Mouse (Mus musculus) hindbrain, embryonic 16.5 days (tissue): ENCODE data around the gene Creg2. TPM values are rescaled to one million over a fixed set of nuclear protein-coding genes. Genes with fewer than 3 reads are reported as not detected.
A peak's percentile ranks its signal among the peaks of the same experiment; 100 is the strongest.
"Not testable (repeated sequence)": the region's sequence is repeated elsewhere in the genome, so short reads cannot be mapped to it uniquely, and the experiment has no call there.

Experiments used
- ATAC-seq: fragments of 200-750 bp; cut with Nextera tagmentation; 2 replicates; pipeline ENCODE4 v1.8.0; 2017; ENCODE audit warnings: moderate TSS enrichment, moderate library complexity
- H3K27ac ChIP-seq: fragments of 300-500 bp; sonication (generic); 2 replicates; pipeline ENCODE4 v1.5.1; 2014; ENCODE audit warnings: low read depth, mild to moderate bottlenecking, control low read depth, low read length, moderate library complexity
- H3K27me3 ChIP-seq: fragments of 300-500 bp; sonication (generic); replicated peaks from 2 replicates; pipeline ENCODE4 v1.6.1; 2014; ENCODE audit warnings: low read length; ENCODE audit not compliant: control insufficient read depth, insufficient read depth
- H3K36me3 ChIP-seq: fragments of 300-500 bp; sonication (generic); 2 replicates; pipeline ENCODE4 v1.6.1; 2014; ENCODE audit warnings: mild to moderate bottlenecking, low read length, moderate library complexity, mixed read lengths; ENCODE audit not compliant: control insufficient read depth, insufficient read depth
- H3K4me1 ChIP-seq: fragments of 300-500 bp; sonication (generic); 2 replicates; pipeline ENCODE4 v1.6.1; 2014; ENCODE audit warnings: low read depth, low read length; ENCODE audit not compliant: control insufficient read depth, insufficient read depth
- H3K4me2 ChIP-seq: fragments of 300-500 bp; sonication (generic); 2 replicates; pipeline ENCODE4 v1.6.1; 2014; ENCODE audit warnings: mild to moderate bottlenecking, low read length, control low read depth, moderate library complexity
- H3K4me3 ChIP-seq: fragments of 300-500 bp; sonication (generic); 2 replicates; pipeline ENCODE4 v1.5.1; 2014; ENCODE audit warnings: mild to moderate bottlenecking, low read length, control low read depth, moderate library complexity
- H3K9ac ChIP-seq: fragments of 300-500 bp; sonication (generic); 2 replicates; pipeline ENCODE4 v1.6.1; 2014; ENCODE audit warnings: low read depth, mild to moderate bottlenecking, control low read depth, low read length, moderate library complexity
- H3K9me3 ChIP-seq: fragments of 300-500 bp; sonication (generic); 2 replicates; pipeline ENCODE4 v1.6.1; 2014; ENCODE audit warnings: mild to moderate bottlenecking, low read length, moderate library complexity; ENCODE audit not compliant: control insufficient read depth
- WGBS: fragments of 180-500 bp; shearing (Covaris S2); extraction: QIAGEN DNeasy Blood & Tissue Kit; methylation state at CpG from one replicate; pipeline ENCODE4 v1.1.7; 2014; 5-methylcytosine and 5-hydroxymethylcytosine counted together
- polyA plus RNA-seq: library from polyadenylated mRNA; unstranded; fragments of >200 nt; fragmentation: Nextera tagmentation; extraction: Ambion mirVana; gene quantifications from 2 replicates; pipeline ENCODE4 v1.2.1, GENCODE M21; 2015

Gene Creg2
- polyA plus RNA-seq, 1 experiment from 2014 or later: 12.5 TPM

- Histone ChIP-seq H3K36me3 (no peaks in the 10 kb centered on the region), H3K4me1 (no peaks in the 10 kb centered on the region), H3K27me3 (no peaks in the 10 kb centered on the region), H3K4me3 (no peak overlapping the region), H3K9ac (no peak overlapping the region), H3K9me3 (peaks cover 5% of the 10 kb centered on the region; the same call in 1 of the 2 replicates), H3K4me2 (no peak overlapping the region), H3K27ac (no peak overlapping the region)
- WGBS: 55% methylated on average over 4 of the region's 4 CpGs
- ATAC-seq: 0 out of 2 replicates have a peak, but pooled peaks have one; percentile 34
Measured at GRCm38 (mm10) chr1:39663050-39663449, 11.8 kb upstream of the Creg2 start.

- 87% methylated on average over 6 of the region's 6 CpGs for WGBS
- H3K4me3 ChIP-seq: no peak overlapping the region
- H3K4me1 ChIP-seq: no peaks in the 10 kb centered on the region
Measured at GRCm38 (mm10) chr1:39656976-39657529, 5.8 kb upstream of the Creg2 start.

DNA sequence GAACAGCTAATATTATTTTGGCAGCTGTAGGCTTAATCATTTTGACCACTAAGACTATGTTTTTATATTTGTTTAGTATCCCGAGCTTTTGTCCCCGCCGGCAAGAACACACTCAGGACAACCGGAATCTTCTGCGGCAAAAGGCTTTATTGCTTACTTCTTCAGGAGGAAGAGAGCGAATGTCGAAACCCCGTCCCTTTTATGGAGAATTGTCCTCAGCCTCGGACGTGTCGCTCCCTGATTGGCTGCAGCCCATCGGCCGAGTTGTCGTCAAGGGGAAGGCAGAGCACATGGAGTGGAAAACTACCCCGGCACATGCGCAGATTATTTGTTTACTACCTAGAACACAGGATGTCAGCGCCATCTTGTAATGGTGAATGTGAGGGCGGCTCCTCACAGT, 3.6 kb upstream of the Creg2 start:
- ATAC-seq, H3K9ac ChIP-seq, H3K36me3 ChIP-seq, H3K4me3 ChIP-seq, H3K4me1 ChIP-seq, H3K27me3 ChIP-seq, H3K9me3 ChIP-seq, H3K27ac ChIP-seq, H3K4me2 ChIP-seq: not testable (repeated sequence)
- WGBS: 90% methylated on average over 18 of the region's 18 CpGs

More at GRCm38 (mm10) chr1:39656976-39657529, 5.8 kb upstream of the Creg2 start:
- H3K9ac ChIP-seq: no peak overlapping the region
- H3K27me3 ChIP-seq: no peaks in the 10 kb centered on the region; the same call in 1 of the 2 replicates
- ATAC-seq: no peak
- 0 out of 2 replicates have a peak, but pooled peaks cover 2% of the 10 kb centered on the region for H3K9me3 ChIP-seq
- no peak overlapping the region for H3K4me2 ChIP-seq
- H3K36me3 ChIP-seq: no peaks in the 10 kb centered on the region
- no peak overlapping the region for H3K27ac ChIP-seq

DNA sequence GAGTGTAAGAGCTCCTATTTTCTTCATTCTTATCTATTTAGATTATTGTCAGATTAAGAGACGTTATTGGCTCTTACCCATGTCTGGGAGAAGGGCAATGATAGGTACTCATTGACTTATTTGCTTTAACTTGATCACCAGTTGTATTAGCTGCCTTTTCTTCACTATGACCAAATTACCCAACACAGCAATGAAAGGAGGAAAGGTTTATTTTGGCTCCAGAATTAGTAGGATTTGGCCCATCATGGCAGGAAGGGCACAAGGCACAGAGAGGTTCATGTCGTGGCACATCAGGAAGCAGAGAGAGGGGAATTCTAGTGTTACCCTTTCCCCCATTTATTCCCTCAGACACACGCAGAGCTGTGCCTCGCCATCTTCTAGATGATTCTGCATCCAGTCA, 1.8 kb upstream of the Creg2 start:
- no peaks in the 10 kb centered on the region; the same call in 1 of the 2 replicates for H3K27me3 ChIP-seq
- H3K36me3 ChIP-seq: no peaks in the 10 kb centered on the region
- H3K4me1 ChIP-seq: peaks cover 2% of the 10 kb centered on the region; the same call in 1 of the 2 replicates
- no peak overlapping the region for H3K4me2 ChIP-seq
- no peak overlapping the region for H3K27ac ChIP-seq
- WGBS: 84% methylated on average over 4 of the region's 4 CpGs
- no peaks in the 10 kb centered on the region for H3K9me3 ChIP-seq
- no peak for ATAC-seq
- H3K4me3 ChIP-seq: no peak overlapping the region
- no peak overlapping the region for H3K9ac ChIP-seq

DNA sequence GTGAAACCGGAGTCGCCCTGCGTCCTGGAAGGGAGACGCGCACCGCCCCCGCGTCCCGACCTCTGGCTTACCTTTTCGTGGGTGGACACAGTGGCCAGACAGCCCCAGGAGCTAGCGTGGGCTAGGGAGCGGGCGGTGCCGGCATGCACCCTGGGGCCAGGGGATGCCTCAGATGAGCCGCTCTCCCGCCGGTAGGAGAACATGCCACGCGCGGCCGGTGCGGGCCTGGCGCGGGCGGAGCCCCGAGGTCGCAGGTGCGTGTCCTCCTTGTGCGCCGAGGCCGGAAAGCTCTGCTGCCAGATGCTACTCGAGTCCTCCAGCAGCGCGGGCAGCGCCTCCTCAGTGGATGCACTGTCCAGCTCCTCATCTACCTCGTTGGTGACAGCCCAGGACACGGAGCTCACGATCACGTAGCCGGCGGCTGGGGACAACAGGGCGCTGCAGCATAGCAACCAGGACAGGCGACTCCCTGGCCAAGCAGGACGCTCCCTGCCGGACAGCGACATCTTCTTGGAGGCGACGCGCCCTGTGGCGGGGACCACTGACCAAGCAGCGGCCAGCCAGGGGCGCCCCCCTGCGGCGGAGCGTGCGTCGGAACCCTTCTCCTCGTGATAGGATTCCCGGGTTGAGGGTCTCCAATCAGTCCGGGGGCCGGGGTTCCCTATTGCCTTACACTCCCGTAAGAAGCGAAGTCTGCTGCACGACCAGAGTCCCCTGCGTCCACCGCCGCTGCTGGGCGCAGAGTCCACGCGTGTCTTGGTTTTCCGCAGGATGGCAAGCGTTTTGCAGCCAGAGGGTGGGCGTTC, 636 bp downstream of the Creg2 start:
- peak; percentile 85 for ATAC-seq
- Histone ChIP-seq H3K9me3 (no peaks in the 10 kb centered on the region), H3K36me3 (no peaks in the 10 kb centered on the region), H3K27me3 (no peaks in the 10 kb centered on the region; the same call in 1 of the 2 replicates), H3K4me2 (peak overlapping the region; percentile 99), H3K4me1 (peaks cover 10% of the 10 kb centered on the region; the same call in 1 of the 2 replicates), H3K9ac (peak overlapping the region; percentile 80), H3K27ac (peak overlapping the region; percentile 84), H3K4me3 (peak overlapping the region; percentile 75)
- WGBS: under 1% methylated on average over 68 of the region's 73 CpGs

- WGBS: 11% methylated on average over 17 of the region's 17 CpGs
Measured at GRCm38 (mm10) chr1:39649691-39650434, 1.4 kb downstream of the Creg2 start.

DNA sequence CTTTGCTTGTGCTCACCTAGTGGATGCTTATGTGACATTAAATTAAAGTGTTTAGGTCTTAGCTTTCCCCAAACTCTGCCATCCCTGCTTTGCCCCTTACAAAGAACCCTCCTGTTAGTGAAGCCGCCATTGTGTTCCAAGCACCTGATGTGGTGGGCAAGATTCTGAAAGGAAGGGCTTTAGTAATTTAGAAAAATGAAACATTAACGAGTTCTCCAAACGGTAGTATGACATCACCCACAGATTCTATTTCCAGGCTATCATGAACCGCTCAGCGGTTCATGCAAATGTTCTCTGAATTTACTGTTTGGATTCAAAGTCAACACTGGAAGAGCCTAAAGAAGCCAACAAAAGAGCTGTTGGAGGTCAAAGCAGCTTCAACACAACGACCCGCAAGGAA, 2.7 kb downstream of the Creg2 start:
- Histone ChIP-seq H3K27ac (no peak overlapping the region), H3K4me1 (peaks cover 10% of the 10 kb centered on the region; the same call in 1 of the 2 replicates), H3K4me2 (no peak overlapping the region), H3K9me3 (no peaks in the 10 kb centered on the region), H3K9ac (no peak overlapping the region), H3K4me3 (no peak overlapping the region), H3K27me3 (no peaks in the 10 kb centered on the region; the same call in 1 of the 2 replicates), H3K36me3 (no peaks in the 10 kb centered on the region)
- ATAC-seq: no peak
- WGBS: 77% methylated on average over 7 of the region's 7 CpGs

More at GRCm38 (mm10) chr1:39649691-39650434, 1.4 kb downstream of the Creg2 start:
- peak; percentile 57; the same call in 1 of the 2 replicates for ATAC-seq
- no peaks in the 10 kb centered on the region for H3K9me3 ChIP-seq
- no peaks in the 10 kb centered on the region for H3K36me3 ChIP-seq
- peak overlapping the region; percentile 84 for H3K27ac ChIP-seq
- peak overlapping the region; percentile 99 for H3K4me2 ChIP-seq
- peak overlapping the region; percentile 80 for H3K9ac ChIP-seq
- no peaks in the 10 kb centered on the region; the same call in 1 of the 2 replicates for H3K27me3 ChIP-seq
- H3K4me3 ChIP-seq: peak overlapping the region; percentile 75
- peaks cover 10% of the 10 kb centered on the region; the same call in 1 of the 2 replicates for H3K4me1 ChIP-seq

DNA sequence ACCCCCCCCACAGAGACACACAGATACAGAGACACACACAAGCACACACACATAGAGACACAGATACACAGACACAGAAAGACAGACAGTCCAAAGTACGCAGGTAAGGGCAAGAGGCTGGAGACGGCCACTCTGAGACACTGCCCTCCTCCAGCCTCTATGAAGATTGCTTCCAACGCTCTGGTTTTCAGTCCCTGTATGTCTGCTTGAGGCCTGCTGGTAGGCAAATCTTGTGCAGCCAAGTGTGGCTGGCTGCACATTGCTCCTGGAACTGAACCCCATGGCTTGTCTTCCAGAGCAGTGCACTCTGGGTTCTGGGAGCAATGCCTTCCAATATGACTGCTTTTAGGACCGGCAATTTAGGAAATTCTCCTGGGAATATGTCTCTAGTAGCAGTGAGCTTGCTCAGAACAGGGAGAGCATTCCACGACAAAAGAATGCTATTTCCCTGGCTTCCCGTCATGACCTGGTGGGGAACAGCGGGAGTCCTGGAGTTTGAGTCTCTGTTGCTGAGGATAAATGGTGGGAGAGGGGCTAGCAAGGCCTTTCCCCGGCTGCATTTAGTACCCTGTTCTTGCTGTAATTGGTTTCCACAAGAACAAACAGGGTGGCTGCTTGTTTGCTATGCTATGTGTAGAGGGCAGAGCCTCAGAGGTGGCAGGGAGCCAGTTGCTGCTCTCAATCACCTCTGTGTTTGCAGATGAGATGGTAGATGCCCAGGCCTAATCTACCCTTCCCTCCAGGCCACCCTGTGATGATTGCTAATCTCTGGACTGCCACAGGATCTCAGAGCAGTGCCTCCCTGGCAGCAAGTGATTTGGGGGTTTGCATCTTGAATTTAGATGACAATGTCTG, 5.1 kb downstream of the Creg2 start:
- peak; percentile 32 for ATAC-seq
- H3K36me3 ChIP-seq: 0 out of 2 replicates have a peak, but pooled peaks cover 4% of the 10 kb centered on the region
- 32% methylated on average over 8 of the region's 8 CpGs for WGBS
- no peaks in the 10 kb centered on the region for H3K9me3 ChIP-seq
- H3K9ac ChIP-seq: no peak overlapping the region
- peak overlapping the region; percentile 55 for H3K27ac ChIP-seq
- no peak overlapping the region for H3K4me2 ChIP-seq
- H3K4me1 ChIP-seq: peaks cover 10% of the 10 kb centered on the region; the same call in 1 of the 2 replicates
- H3K27me3 ChIP-seq: no peaks in the 10 kb centered on the region
- no peak overlapping the region for H3K4me3 ChIP-seq
